ENCODE assay signal across 8 mouse cellular contexts in the genomic region with DNA sequence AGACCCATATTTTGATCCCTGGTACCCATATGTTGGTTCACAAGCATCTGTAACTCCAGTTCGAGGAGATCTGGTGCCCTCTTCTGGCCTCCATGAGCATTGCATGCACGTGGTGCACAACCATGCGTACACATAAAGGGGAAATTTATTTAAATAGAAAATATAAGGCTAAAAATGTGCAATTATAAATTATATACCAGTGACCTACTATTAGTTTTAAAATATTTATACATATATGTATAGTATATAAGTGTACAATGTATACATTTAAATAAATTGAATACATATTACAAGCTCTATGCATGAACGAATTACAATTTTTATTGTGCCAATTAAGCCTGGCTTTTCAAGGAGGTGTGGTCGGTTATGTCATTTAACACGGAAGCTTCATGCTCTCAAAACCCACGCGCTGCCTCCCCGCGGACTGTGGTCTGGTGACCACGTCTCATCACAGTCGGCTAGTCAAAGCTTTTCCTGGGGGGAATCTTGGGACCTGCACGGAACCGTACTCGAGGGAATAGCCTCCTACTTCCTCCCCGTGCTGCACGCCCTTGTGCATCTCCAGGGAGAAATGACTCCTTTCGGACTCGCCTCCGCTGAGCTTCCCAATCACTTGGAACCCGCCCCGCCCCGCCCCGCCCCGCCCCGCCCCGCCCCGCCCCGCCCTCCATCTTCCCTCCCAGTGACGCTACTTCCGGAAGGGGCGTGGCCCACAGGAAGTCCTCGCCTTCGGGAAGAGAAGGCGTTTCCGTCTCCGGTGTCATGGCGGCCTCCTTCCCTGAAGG. TPM values are rescaled to one million over a fixed set of nuclear protein-coding genes. Genes with fewer than 3 reads are reported as not detected.
DNase-seq lines count a peak whose midpoint lies in the region; ATAC-seq lines count a peak whose summit lies in the region.

Gene Mettl2 (plus strand): TSS at position 691 of the 785 bp plus-strand sequence.

- ATAC-seq in megakaryocyte progenitor cell, adult 5-6 weeks (replicated peaks; ENCODE audit: poor library complexity) = peak; percentile 87

- peak; percentile 90 for DNase-seq in adipocyte (ENCODE audit: low spot score)
- DNase-seq in embryo, embryonic 10 days (ENCODE audit: low spot score) = peak; percentile 92
- DNase-seq in gastrocnemius, postnatal 10 days = peak; percentile 83
- DNase-seq in induced T-regulatory cell, adult 2 months (ENCODE audit: low read depth) = peak; percentile 93
- DNase-seq in left cerebral cortex, adult 9 months (ENCODE audit: low spot score in 2 of 2) = peak; percentile 42 to 78
- peak; percentile 84 for DNase-seq in right cerebral cortex, postnatal 14 days
- peak; percentile 66 to 81 for DNase-seq in urinary bladder, postnatal 36 days (ENCODE audit: low spot score in 2 of 2)

RNA-seq across cellular contexts. Expression of gene Mettl2, which starts in this region (rescaled TPM):
- 10 to 100 TPM; 11.7 to 12.6 TPM for total RNA-seq in gastrocnemius, postnatal 10 days (2021)
- 16.4 and 18.8 TPM in 2 replicates for total RNA-seq in megakaryocyte progenitor cell, adult 5-6 weeks (2015)
- 29.1 and 30.6 TPM in 2 replicates for total RNA-seq in megakaryocyte progenitor cell, adult 5-6 weeks (2017)

Comparison
In these comparisons a context has a peak if more than half of its experiments do, and no peak if none do; other contexts are left out.
1. Peak in every context shown above with its lines: DNase-seq and ATAC-seq.